Mouse (Mus musculus) cerebellum, postnatal 25 days (tissue): ENCODE measurements around the gene Gm28305.

Experiments used
- DNase-seq, 2 experiments: peaks; one replicate each; pipeline ENCODE4 v3.0.0; 2021; ENCODE audit warnings: mixed read lengths in 2 of 2

Gm28305 gene

GRCm38 (mm10) chr9:104070863-104071604, 30.6 kb downstream of the Gm28305 start:
- no peak for DNase-seq

- no peak for DNase-seq
Observed at GRCm38 (mm10) chr9:104075808-104076207, 35.3 kb downstream of the Gm28305 start.

GRCm38 (mm10) chr9:104078780-104079179, 38.3 kb downstream of the Gm28305 start:
- no peak for DNase-seq

- peak; percentile 19 to 52 for DNase-seq
Observed at GRCm38 (mm10) chr9:104079379-104079778, 38.9 kb downstream of the Gm28305 start.

- DNase-seq, result no peak
Observed at GRCm38 (mm10) chr9:104080038-104080437, 39.6 kb downstream of the Gm28305 start.

GRCm38 (mm10) chr9:104085730-104086429, 45.4 kb downstream of the Gm28305 start:
- DNase-seq, result no peak

GRCm38 (mm10) chr9:104088555-104088954, 48.1 kb downstream of the Gm28305 start:
- DNase-seq, result peak in 1 of 2 experiments; percentile 13

GRCm38 (mm10) chr9:104092945-104093344, 52.5 kb downstream of the Gm28305 start:
- no peak for DNase-seq

- no peak for DNase-seq
Observed at GRCm38 (mm10) chr9:104098256-104098655, 57.8 kb downstream of the Gm28305 start.

GRCm38 (mm10) chr9:104099060-104099459, 58.6 kb downstream of the Gm28305 start:
- DNase-seq, result no peak

- no peak for DNase-seq
Observed at GRCm38 (mm10) chr9:104100822-104101221, 60.4 kb downstream of the Gm28305 start.

- no peak for DNase-seq
Observed at GRCm38 (mm10) chr9:104101458-104101857, 61.0 kb downstream of the Gm28305 start.

- no peak for DNase-seq
Observed at GRCm38 (mm10) chr9:104102301-104102700, 61.8 kb downstream of the Gm28305 start.

GRCm38 (mm10) chr9:104102901-104103300, 62.4 kb downstream of the Gm28305 start:
- no peak for DNase-seq

GRCm38 (mm10) chr9:104104986-104105385, 64.5 kb downstream of the Gm28305 start:
- DNase-seq, result no peak

- no peak for DNase-seq
Observed at GRCm38 (mm10) chr9:104106930-104107329, 66.5 kb downstream of the Gm28305 start.

GRCm38 (mm10) chr9:104107482-104107881, 67.0 kb downstream of the Gm28305 start:
- no peak for DNase-seq

- DNase-seq, result no peak
Observed at GRCm38 (mm10) chr9:104108571-104109143, 68.2 kb downstream of the Gm28305 start.

- no peak for DNase-seq
Observed at GRCm38 (mm10) chr9:104109151-104109550, 68.7 kb downstream of the Gm28305 start.

- no peak for DNase-seq
Observed at GRCm38 (mm10) chr9:104123101-104123500, 82.6 kb downstream of the Gm28305 start.

GRCm38 (mm10) chr9:104123622-104124021, 83.2 kb downstream of the Gm28305 start:
- DNase-seq, result no peak
